Mouse (Mus musculus): ENCODE measurements around the gene Fndc10.
"Not testable (repeated sequence)": the region's sequence is repeated elsewhere in the genome, so short reads cannot be mapped to it uniquely, and the experiment has no call there.

Gene Fndc10

DNA sequence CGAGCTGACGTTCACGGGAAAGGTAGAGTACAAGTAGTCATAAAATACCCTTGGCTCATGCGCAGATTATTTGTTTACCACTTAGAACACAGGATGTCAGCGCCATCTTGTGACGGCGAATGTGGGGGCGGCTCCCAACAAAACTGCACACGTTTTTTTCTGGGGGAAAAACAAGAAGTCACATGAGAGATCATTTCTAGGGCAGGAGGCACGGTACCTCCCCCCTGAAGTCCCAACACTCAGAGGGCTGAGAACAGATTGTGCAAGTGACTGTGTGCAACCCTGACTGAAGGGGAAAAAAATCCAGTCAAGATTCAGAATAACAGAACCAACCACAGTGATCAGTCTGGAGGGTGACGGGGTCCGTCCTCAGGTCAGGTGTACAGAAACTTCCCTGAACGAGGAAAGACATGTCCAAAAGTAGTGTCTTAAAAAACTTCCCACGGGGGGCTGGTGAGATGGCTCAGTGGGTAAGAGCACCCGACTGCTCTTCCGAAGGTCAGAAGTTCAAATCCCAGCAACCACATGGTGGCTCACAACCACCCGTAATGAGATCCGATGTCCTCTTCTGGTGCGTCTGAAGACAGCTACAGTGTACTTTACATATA lies 10.4 kb upstream of the Fndc10 start:
- DNase-seq (ENCODE audit: low spot score in 2 of 2): not testable (repeated sequence)

DNA sequence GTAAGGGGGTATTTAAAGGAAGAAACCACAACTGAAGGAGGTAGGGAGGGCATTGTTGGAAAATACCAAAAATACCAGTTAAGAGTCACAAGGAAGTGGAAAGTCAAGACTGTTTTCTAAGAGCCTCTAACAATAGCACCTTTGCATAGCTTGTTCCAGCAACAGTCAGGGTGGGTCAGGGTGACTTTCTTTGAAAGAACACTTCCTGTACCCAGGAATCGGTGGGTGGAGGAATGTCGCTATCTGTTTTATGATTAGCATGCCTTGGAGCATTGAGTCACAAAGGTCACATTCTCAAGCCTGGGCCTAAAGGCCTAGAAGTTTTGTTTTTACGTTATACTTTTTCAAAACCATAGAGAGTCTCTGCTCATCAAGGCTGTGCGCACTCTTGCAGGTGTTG lies 6.4 kb upstream of the Fndc10 start:
- not testable (repeated sequence) for DNase-seq (ENCODE audit: low spot score in 2 of 2)

DNA sequence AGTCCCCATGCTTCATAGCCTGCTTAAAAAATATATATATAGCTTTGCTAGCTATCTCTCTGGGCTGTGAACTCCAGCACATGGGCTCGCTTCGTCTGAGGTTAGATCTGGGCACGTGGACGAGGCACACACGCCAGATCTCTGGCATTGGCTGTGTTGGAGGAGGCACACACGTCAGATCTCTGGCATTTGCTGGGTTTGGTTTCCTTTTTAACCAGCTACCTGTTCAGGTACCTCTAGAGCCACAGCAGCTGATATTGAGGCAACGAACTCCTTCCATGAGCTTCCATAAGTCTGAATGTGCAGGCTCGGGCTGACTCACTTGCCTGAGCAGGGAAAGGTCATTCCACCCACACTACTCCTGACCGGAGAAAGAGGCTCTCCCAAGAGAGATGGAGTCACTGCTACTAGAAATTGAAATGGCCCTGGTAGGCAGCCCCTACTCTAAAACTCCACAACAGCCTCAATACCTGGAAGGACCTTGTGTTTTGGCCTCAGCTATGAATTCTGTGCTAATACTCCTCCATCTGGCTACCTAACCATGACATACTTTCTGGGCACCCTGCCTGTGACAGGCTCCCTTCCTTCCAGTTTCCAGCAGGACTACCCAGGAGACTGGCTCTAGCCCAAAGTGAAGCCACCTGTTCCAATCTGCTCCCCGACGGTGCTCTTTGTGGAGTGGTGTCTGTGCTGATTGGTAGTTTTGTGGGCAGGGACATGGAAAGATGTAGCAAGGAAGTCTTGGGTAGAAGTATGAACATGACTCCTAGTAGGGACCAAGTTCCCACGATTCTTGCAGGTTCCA lies 3.4 kb upstream of the Fndc10 start:
- no peak for DNase-seq (ENCODE audit: low spot score in 2 of 2)

DNA sequence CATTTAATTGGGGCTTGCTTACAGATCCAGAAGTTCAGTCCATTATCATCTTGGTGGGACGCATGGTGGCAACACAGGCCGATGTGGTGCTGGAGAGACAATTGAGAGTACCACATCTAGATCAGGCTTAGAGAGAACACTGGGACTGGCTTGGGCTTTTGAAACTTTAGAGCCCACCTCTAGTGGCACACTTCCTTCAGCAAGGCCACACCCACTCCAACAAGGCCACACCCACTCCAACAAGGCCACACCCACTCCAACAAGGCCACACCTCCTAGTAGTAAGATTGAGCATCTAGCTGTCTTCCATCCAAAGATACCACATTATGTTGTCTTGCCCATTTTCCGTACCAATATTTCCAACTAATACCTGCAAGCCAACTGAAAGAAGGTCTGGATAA lies 1.7 kb upstream of the Fndc10 start:
- peak in 1 of 2 experiments; percentile 38 for DNase-seq (ENCODE audit: low spot score in 2 of 2)

DNA sequence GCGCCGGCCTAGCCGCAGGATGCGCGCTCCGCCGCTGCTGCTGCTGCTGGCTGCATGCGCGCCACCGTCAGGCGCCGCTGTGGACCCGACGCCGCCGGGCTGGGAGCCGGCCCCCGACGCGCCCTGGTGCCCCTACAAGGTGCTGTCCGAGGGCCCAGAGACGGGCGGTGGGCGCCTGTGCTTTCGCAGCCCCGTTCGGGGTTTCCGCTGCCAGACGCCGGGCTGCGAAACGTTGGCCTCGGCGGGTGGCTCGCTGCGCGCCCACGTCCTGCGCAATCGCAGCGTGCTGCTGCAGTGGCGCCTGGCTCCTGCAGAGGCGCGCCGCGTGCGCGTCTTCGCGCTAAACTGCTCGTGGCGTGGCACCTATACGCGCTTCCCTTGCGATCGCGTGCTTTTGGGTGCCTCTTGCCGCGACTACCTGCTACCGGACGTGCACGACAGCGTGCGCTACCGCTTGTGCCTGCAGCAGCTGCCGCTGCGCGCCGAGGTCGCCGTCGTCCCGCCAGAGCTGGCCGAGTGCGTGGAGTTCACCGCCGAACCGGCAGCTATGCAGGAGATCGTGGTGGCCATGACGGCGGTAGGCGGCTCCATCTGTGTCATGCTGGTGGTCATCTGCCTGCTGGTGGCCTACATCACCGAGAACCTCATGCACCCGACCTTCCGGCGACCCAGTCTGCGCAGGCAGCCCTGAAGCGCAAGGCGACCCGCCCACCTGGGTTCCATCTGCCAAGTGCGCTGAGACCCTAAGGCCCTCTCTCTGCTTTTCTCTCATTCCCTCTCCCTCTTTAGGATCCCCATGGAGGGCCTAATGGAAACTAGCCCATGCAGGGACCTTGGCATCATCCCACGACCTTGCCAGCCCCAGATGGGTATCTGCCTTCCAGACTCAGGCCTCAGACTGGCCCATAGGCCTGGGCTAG lies 600 bp downstream of the Fndc10 start:
- DNase-seq (ENCODE audit: low spot score in 2 of 2): peak; percentile 51 to 74

DNA sequence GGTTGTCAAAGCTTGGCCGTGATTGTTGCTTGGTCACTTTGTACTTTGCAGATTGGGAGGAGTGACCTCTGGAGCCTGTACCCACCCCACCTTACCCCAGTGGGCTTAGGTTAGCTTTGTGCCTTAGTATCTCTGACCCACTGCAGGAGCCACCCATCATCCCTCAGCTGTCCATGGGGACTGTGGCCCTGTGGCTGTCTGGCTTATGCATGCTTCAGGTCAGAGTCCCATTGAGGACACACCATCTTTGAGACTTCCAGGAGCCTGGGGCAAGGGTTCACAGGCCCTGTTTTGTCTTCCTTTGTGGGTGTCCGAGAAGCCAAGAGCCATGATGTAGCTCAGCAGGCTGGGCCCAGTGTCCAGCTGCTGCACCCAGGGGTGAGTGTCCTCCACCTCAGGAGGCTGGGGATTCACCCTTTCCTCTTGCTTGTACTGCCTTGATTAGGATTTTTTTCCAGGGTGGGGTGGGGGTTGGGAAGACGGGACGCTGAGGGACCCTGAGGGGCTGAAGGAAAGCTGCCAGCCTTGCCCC lies 1.5 kb downstream of the Fndc10 start:
- no peak for DNase-seq (ENCODE audit: low spot score in 2 of 2)

DNA sequence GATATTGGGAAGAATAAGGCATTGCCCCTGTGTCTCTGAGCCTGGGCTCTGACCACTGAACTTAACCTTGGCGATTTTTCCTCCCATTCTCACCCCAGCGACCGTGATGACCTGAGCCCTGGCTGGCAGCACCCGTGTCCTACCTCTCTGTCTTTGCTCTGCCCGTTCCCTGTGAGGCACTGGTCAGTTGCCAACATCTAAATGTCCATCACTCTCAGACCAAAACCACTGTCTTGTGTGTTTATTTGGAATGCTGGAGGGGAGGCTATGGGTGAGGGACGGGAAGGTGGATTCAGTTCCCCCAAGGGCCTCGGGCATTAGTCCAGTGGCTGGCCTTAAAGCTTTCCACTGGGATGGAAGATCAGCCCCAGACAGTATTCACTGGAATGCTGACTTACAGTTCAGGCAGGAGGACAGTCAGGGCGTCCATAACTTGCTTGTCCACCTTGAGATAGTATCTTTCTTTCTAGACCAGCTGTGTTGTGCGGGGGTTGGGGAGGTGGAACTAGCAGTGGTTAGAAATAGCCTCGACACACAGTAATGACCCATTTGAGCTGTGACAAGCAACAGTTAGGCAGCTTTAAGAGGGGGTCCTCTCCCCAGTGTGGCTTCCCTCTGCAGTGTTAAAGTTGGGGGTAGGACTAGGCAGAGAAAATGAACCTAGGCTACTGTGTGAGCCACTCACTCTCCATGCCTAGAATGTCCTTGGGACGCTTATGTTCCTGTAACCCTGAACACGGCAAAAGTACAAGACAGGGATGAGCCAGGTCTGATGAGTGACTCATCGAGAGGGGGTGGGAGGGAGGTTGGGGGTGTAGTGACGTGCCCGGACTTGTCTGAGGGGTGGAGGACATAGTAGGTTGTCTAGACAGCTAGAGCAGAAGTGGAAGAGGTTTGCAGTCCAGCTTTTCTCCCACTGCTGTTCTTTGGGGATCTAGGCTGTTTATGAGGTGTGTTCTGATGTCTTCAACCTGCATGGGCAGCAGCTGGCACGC lies 2.4 kb downstream of the Fndc10 start:
- no peak for DNase-seq (ENCODE audit: low spot score in 2 of 2)

DNA sequence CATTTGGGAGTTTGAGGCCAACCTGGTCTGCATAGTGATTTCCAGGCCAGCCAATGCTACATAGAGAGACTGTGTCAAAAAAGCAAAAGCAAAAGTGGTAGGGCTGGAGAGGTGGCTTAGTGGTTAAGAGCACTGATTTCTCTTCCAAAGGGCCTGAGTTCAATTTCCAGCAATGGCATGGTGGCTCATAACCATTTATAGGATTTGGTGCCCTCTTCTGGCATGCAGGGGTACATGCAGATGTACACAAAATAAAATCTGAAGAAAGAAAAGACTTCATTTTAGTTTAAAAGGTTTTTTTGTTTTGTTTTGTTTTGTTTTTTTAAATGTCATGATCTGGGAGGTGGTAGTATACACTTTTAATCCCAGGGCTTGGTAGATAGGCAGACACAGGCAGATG lies 6.3 kb downstream of the Fndc10 start:
- no peak for DNase-seq (ENCODE audit: low spot score in 2 of 2)

DNA sequence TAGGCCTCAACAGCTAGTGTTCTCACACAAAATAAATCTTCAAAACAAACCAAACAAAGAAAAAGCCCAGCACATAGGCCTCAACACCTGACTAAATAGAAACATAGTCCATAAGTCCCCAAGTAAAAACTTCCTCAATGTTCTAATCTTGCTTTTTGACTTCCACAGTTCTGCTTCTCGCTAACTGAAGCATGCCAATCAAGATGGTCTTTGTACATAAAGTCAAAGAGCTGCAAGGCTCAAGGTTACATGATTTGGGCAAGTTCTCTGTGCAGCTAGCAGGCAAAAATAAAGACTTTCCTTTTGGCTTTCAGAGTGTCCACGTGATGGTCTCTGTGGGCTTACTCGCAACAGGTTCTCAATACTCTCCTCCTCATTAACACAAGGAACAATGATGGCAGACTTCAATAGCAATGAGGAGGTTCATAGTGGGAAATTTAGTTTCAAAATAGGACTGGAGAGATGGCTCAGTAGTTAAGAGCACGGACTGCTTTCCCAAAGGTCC lies 9.3 kb downstream of the Fndc10 start:
- no peak for DNase-seq (ENCODE audit: low spot score in 2 of 2)

DNA sequence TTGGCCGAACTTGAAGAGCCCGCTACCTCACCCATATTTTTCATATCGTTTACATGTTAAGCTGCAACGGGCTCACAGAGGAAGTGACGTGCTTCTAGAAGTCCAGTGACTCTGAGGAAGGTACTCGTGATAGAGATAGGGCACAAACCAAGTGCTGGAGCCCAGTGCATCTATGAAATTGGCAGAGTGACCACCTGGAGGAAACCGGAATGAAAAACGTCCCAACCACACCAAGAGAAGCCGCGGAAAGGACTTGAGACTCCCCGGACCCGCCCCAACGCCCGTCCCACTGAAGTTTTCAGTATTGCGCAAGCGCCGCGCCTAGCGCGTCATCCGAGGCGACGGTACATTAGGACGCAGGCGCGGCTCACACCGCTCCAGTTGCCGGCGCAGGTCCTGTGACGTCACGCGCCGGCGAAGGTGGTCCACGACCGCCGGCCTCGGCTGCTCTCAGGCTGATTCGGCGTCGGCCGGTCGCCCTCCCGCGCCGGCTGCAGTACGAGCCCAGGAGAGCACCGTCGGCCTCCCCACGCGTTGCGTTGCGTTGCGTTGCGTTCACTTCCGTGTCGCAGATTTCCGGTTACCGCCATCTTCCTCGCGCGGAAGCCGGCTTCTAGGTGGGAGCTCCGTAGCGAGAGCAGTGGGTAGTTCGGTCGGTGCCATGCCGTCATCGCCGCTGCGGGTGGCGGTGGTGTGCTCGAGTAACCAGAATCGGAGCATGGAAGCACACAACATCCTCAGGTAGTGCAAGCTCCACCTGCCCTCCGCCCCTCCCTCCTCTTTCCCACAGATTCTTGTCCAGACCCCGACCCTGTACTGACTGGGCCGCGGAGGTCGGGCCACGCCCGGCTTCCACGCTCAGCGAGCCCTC lies 10.8 kb downstream of the Fndc10 start, which contains the start of gene Ssu72:
Gene Ssu72, plus strand, starts transcription at position 80 of the 871 bp plus-strand sequence.
- DNase-seq (ENCODE audit: low spot score in 2 of 2): peak; percentile 95

DNA sequence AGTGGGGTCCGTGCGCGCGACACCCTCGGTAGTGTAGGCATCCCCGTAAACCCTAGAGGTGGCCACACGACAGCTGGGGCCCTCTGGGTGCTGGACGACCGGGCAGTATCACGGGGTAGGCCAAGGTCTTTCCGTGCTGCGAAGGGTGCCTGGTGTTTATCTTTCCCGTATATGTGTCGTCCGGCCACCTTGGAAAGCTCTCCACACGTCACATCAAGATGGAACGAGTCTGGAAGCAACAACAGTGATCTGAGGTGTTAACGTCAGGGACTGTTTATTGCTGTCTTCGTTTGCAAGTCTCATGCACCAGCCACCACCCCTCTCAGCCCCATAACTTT lies 11.4 kb downstream of the Fndc10 start:
- DNase-seq (ENCODE audit: low spot score in 2 of 2): no peak

DNA sequence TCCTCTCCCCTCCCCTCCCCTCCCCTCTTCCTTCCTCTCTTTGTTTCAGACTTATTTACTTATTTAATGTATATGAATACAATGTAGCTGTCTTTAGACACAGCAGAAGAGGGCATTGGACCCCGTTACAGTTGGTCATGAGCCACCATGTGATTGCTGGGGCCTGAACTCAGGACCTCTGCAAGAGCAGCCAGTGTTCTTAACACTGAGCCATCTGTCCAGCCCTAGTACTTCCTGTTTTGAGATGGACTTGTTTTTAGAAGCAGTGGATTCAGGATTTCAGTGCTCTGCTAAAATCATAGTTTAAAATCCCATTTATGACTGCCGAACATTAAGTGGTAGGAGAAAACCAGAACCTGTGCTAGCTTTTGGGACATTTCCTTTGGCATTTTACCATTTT lies 14.4 kb downstream of the Fndc10 start:
- no peak for DNase-seq (ENCODE audit: low spot score in 2 of 2)

DNA sequence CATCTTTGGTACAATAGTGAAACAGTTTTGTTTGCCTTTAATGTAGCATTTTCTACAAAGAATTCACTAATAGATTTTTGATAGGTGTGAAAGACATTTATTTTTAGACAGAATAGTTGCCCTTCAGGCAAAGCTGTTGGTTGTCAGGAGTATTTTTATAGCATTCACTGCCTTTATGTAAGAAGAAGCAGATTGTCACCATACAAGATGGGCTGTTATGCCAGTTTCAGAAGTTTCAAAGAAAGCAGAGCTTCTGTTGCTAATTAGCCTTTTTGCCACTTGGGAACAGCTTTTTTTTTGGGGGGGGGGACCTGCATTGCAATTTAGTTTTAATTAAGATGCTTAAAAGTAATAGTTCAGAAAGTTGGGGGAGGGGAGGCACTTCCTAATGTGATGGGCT lies 14.8 kb downstream of the Fndc10 start:
- no peak for DNase-seq (ENCODE audit: low spot score in 2 of 2)

DNA sequence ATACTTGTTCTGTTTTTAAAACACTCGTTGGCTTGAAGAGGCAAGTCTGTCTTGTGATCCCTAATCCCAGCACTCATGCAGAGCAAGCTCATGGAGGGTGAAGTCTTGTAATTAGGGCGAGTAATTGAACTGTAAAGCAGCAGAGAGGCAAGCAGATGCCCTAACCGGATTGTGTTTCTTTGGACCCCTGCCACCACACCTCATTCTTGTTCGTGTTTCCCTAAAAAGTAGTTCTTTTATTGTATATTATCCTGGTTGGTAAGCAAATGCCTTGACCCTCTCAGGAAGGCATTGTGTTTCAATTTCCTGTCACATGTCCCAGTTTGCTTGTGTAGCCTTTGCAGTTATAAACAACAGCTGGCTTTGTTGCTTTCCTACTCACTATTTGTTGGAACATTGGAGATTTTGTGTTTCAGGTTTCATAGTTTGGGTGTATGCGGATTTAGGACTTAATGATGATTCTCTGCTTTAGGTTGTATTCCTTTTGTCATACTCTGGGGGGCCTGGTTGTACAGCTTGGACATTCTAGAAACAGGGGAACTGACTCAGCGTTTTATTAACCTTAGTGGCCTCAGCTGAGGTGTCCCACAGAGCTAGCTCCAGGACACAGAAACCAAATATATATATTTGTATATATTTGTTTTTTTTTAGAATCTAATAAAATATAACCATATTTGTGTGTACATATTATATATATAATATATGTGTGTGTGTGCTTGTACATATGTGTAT lies 16.5 kb downstream of the Fndc10 start:
- no peak for DNase-seq (ENCODE audit: low spot score in 2 of 2)

DNA sequence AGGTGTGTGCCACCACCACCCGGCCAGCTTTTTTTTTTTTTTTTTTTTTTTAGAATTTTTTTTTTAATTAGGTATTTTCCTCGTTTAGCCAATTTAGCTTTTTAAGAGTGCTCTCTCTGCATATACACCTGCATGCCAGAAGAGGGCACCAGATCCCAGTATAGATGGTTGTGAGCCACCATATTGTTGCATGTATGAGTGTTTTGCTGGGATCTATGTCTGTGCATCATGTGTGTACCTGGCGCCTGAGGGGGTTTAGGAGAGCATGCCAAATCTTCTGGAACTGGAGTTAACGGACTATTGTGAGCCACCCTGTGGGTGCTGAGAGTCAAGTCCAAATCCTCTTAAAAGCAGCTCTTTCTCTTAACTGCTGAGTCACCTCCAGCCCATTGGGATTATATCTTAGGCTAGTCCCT lies 27.5 kb downstream of the Fndc10 start:
- peak; percentile 38 to 46 for DNase-seq (ENCODE audit: low spot score in 2 of 2)

DNA sequence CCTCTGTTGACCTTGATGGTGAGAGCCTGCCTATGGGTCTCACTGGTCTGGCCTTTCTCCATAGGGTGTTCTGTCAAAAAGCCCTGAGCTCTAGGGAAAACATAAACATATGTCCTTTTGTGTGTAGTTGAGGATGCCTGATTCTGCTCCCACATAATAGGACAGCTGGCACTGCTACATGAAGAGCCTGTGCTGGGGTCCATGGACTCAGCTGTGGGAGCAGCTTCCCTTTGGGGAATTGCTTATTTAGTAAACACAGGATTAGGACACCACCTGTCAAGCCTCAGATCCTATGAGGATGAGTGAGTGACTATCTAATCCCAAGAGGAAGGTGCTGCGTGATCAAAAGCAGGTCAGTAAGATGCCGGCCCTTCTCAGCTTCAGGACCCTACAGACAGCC lies 33.9 kb downstream of the Fndc10 start:
- DNase-seq (ENCODE audit: low spot score in 2 of 2): no peak

DNA sequence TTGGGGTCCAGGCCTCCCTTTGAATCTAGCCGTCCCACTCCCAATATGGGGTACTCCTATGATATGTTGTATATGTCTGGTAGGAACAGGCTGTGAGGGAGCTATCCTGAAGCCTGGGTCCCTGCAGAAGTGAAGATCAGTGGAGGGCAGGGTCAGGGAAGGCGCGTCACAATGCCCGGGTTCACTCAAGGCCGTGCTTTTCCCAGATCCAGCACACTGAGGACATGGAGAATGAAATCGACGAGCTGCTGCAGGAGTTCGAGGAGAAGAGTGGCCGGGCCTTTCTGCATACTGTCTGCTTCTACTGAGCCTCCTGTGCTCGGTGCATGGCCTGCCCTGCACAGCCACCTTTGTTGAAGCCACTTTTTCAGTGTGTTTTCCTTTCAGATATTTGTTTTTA lies 39.1 kb downstream of the Fndc10 start:
- no peak for DNase-seq (ENCODE audit: low spot score in 2 of 2)

DNA sequence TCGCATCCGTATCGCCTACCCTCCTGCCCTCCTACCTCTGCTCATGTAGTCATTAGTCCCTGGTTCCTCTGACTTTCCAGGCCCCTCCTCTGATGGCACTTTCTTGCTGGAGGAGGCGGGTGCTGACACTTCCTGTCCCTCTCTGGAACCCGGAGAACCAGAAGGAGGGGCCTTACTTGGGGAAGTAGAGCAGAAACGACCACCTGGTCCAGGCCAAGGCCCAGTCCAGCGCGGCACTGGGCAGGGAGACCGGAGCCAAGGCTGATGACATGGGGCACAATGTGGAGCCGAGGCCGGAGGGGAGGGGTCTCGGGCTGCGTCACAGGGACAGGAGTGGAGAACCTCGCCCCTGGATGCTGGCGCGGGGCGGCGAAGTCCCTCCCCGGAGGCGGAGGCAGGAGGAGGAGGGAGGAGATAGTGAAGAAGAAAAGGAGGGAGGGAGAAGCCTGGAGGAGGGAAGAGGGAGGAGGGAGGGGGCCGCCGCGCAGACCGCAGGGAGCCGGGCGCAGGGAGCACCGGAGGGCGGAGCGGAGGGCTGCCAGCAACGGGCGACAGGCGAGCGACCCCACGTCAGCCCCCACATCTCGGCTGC lies 40.3 kb downstream of the Fndc10 start, which contains the start of gene Tmem240:
Gene Tmem240, plus strand, starts transcription at position 451 of the 592 bp plus-strand sequence.
- peak; percentile 38 to 47 for DNase-seq (ENCODE audit: low spot score in 2 of 2)
